Mouse (Mus musculus): ENCODE measurements at regions not wholly inside any gene's neighbourhood (a gene's known extent, or its start where the extent isn't known, plus 50 kb on each side); places are given as distances from the start of the nearest gene placed in this dataset.
"Not testable (repeated sequence)": the region's sequence is repeated elsewhere in the genome, so short reads cannot be mapped to it uniquely, and the experiment has no call there.

GRCm38 (mm10) chr1:64463715-64464290 lies 68.6 kb upstream of the Creb1 start:
- DNase-seq (ENCODE audit: low spot score in 2 of 2), result peak; percentile 8 to 11

GRCm38 (mm10) chr1:64461616-64462015 lies 70.8 kb upstream of the Creb1 start:
- not testable (repeated sequence) for DNase-seq (ENCODE audit: low spot score in 2 of 2)

GRCm38 (mm10) chr1:64457872-64458271 lies 74.6 kb upstream of the Creb1 start:
- DNase-seq (ENCODE audit: low spot score in 2 of 2), result no peak

- DNase-seq (ENCODE audit: low spot score in 2 of 2), result no peak
These were observed 83.3 kb upstream of the Creb1 start for GRCm38 (mm10) chr1:64449141-64449540.

DNA sequence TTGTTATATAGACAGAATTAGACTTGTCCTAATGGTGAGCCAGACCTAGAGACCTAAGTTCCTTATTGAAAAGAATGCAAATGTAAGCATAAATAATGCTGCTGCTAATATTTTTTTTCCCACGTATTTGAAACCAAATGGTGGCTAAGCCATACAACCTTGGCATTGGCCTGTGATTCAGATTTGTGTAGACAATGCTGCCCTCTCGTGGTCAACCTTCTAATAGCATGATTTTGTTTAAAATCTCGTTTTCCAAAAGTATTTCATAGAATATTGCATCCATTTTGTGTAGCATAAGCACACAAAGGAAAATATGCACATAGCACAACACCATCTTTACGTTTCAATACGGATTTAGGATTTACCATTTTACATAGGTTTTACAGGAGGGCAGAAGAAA lies 84.4 kb upstream of the Creb1 start:
- peak in 1 of 2 experiments; percentile 15 for DNase-seq (ENCODE audit: low spot score in 2 of 2)

- DNase-seq (ENCODE audit: low spot score in 2 of 2), result peak in 1 of 2 experiments; percentile 5
These were observed 86.0 kb upstream of the Creb1 start for GRCm38 (mm10) chr1:64446492-64446891.

DNA sequence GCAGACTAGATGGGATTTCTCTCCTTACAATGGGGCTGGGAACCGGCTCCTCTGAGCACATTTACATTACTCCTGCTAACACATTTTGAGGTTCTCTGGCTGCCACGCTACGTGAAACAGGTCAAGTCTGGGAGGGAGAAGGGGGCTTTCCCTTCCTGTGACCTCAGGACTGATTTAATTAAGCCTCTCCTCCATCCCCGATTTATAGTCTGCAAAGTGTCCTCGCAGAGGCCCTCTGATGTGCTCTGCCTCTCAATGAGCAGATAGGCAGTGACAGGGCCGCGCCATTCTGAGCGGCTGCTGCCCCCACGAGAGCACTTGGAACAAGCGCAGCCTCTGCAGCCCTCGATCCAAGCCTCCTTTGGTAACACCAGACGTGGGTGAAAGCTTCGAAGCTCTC lies 86.5 kb upstream of the Creb1 start:
- peak; percentile 68 to 86 for DNase-seq (ENCODE audit: low spot score in 2 of 2)

- no peak for DNase-seq (ENCODE audit: low spot score in 2 of 2)
These were observed 89.0 kb upstream of the Creb1 start for GRCm38 (mm10) chr1:64443436-64443835.

DNA sequence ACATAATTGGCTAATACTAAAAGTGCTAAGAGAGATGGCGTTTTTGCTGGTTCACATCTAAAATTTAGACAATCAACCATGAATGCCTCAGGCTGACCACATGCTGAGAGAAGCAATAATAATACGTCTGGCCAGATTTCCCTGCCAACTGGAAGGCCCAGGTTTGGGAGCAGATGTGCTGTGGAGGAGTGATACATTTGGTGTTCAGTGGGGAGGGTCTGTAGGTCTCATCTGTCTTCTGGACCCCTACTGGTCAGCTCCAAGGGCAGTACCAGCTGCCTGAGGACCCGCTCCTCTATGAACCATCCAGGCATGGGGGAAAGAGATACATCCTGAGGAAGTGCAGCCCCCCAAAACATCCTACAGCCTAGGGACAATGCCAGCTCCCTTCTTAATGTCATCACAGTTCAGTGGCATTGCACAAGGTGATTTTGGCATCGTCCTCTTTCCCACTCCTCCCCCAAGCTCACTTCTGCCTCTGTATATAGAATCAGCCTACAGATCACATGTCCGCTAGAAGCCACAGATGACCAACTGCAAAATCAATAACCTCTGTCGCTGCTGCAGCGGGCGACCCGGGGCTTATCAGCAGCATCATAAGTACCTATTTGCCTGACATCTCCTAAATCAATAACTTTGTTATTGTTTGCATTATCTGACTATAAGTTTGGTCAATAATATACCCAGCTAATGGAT lies 90.1 kb upstream of the Creb1 start:
- no peak for DNase-seq (ENCODE audit: low spot score in 2 of 2)

GRCm38 (mm10) chr1:64423256-64423655 lies 109.2 kb upstream of the Creb1 start:
- no peak for DNase-seq (ENCODE audit: low spot score in 2 of 2)

- no peak for DNase-seq (ENCODE audit: low spot score in 2 of 2)
These were observed 113.9 kb upstream of the Creb1 start for GRCm38 (mm10) chr1:64418567-64418966.

DNA sequence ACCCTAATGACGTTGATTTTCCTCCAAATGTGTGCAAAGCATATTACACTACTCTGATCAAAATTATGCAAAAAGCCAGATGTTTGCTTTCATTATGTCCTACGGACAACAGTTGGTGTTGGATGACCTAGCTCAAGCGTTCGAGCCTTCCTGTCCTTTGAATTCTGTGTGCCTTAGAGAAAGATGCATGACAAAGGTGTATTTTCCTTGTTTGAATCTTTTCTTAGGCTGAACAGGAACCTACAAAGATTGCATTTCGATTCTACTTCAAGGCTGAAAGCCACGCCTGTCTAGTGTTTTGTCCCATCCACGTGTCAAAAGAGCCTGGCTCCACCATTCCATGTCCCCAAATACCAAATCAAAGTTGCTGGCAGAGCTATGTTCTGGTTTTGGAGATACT lies 116.5 kb upstream of the Creb1 start:
- DNase-seq (ENCODE audit: low spot score in 2 of 2), result no peak

DNA sequence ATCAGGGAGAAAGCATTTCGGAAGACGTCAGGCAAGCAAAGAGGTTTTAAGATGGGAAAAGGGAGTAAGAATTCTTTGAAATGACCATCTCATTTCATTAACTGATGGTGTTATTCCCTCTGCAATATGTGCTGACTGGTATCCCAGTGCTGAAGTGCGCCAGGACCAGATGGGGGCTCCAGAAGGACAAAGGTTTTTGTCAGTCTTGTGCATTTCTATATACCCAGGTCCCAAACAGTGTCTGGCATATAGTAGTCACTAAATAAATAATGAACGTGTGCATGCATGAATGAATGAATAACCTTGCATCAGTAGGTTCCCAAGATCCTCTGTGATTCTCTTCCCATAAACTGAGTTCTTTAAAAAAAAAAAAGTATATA lies 119.3 kb upstream of the Creb1 start:
- DNase-seq (ENCODE audit: low spot score in 2 of 2), result no peak

GRCm38 (mm10) chr1:64412481-64413180 lies 119.8 kb upstream of the Creb1 start:
- no peak for DNase-seq (ENCODE audit: low spot score in 2 of 2)

DNA sequence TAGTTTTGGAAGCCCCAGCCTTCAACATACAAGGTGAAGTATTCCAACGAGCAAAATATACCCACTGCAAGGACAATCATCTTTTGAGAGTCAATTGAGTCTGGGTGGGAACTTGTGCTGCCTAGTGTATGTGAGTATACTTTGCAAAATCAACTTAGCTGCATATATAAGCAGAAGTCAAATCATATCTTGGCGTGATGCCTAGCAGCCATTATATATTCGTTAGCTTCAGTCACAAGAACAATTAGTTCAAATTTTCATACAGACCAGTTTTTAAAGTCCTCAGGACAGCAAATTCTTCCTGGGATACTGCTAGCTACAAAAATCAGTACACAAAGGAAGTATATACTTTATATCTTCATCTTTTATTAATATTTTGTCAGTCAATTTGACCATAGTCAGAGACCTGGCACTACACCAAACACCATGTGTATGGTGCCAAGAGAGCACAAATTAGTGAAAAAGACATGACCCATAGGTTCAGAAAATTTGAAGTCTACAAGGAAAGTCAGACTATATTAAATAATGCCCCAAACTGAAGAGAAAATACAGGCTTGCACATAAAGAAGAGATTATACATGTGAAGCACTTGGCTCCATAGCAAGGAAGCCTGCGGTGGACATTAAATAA lies 120.5 kb upstream of the Creb1 start:
- no peak for DNase-seq (ENCODE audit: low spot score in 2 of 2)

GRCm38 (mm10) chr1:64408807-64409582 lies 123.5 kb upstream of the Creb1 start:
- peak in 1 of 2 experiments; percentile 33 for DNase-seq (ENCODE audit: low spot score in 2 of 2)

GRCm38 (mm10) chr1:64391525-64391924 lies 140.9 kb upstream of the Creb1 start:
- no peak for DNase-seq (ENCODE audit: low spot score in 2 of 2)

DNA sequence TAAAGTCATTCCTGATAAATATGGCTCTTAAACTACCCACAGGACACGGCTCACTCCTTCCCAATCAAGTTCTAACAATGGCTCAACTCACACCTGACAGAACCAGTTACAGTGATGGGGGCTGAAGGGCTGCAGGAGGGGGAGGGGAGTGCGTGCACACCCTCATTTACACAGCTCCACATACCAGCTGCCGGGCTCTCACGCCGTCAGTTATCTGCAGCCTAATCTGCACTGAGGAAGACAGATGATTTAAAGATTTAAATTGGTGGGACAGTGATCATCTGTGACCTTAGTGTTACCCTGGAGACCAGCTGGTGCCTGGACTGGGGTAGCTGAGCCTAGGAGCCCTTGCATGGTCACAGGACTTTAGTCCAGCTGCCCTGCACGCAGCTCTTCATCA lies 151.2 kb upstream of the Creb1 start:
- DNase-seq (ENCODE audit: low spot score in 2 of 2), result no peak

DNA sequence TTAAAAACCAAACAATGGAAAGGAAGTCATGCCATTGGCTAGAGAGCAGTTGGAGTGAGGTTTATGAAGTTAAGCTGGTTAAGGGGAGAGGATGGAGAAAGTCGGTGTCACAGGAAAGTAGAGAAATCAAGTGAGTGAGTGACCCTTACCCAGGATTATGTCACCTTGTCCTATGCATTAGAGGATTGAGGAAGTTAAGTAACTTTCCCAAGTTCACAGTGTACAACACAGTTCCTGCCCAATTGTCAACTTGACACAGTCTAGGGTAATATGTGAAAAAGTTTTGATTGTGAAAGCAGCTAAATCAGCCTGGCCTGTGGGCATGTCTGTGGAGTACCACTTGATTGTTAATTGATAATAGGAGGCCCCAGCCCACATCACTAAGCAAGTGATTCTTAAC lies 156.0 kb upstream of the Creb1 start:
- not testable (repeated sequence) for DNase-seq (ENCODE audit: low spot score in 2 of 2)

- no peak for DNase-seq (ENCODE audit: low spot score in 2 of 2)
These were observed 158.0 kb upstream of the Creb1 start for GRCm38 (mm10) chr1:64374286-64375071.

- no peak for DNase-seq (ENCODE audit: low spot score in 2 of 2)
These were observed 168.3 kb upstream of the Creb1 start for GRCm38 (mm10) chr1:64364095-64364494.
